Mouse (Mus musculus): ENCODE measurements around the gene Pigs. TPM values are rescaled to one million over a fixed set of nuclear protein-coding genes. Genes with fewer than 3 reads are reported as not detected.

The Pigs gene
- polyA plus RNA-seq, 1 experiment from 2014 or later = 88.9 TPM

DNA sequence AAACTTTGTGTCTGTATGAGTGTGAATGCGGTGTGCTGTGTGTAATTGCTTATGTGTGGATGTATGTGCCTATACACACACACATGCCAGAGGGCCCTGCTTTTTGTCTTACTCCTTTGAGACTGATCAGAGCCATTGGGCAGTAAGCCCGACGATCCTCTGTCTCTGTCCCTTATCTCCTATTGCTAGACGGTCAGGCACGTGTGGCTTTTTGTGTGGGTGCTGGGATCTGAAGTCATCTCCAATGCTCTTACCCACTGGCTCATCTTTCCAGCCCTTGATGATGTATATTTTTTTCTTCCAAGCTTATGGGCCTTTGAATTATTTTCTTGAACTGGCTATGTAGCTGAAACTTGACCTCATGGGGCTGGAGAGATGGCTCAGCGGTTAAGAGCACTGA is 26.7 kb downstream of the Pigs start:
- H3K9ac ChIP-seq = no peak overlapping the region
- ATAC-seq (ENCODE audit: low FRiP score, low read depth) = no peak
- H3K4me1 ChIP-seq = 0 out of 2 replicates have a peak, but pooled peaks cover 2% of the 10 kb centered on the region
- H3K4me2 ChIP-seq (replicated peaks) = no peak overlapping the region
- H3K36me3 ChIP-seq = no peaks in the 10 kb centered on the region
- H3K27me3 ChIP-seq = no peaks in the 10 kb centered on the region
- no peak overlapping the region for H3K27ac ChIP-seq
- H3K9me3 ChIP-seq = no peaks in the 10 kb centered on the region
- H3K4me3 ChIP-seq = no peak overlapping the region
- WGBS = 82% methylated on average over 6 of the region's 6 CpGs

DNA sequence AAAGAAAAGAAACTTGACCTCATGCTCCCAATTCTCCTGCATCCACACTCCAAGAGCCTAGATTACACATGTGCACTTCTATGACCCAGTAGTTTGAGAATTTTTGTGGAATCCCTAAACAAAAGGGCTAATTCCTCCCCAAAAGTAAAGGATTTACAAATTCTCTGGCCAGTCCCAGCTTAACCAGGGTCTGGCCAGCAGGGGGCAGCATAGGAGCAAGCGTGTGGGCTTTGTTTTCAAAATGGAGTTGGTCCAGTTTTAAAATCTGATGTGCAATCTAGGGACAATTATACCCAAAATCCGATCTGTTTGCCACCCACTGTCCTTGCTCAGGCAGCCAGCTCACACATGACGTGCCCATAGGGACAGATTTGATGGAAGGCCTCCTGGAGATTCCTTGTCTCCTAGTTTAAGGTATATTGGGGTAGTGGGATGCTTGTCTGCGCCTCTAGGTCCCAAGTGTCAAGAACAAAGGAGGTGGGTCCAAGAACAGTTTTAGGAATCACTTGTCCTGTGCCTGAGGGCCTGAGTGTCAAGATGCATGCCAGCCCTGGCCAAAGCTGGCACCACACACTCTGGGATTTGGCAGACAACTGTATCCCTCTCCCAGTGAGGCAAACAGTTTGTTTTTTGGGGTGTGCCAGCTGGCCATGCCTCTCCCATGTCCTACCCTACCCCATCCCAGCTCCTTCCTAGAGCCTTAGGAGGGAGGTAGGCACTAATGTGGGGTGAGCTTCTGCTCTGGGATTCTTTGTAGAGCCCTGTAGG is 27.4 kb downstream of the Pigs start:
- Histone ChIP-seq H3K9ac (no peak overlapping the region), H3K4me3 (no peak overlapping the region), H3K27me3 (no peaks in the 10 kb centered on the region), H3K36me3 (no peaks in the 10 kb centered on the region), H3K4me1 (0 out of 2 replicates have a peak, but pooled peaks cover 3% of the 10 kb centered on the region), H3K9me3 (no peaks in the 10 kb centered on the region), H3K27ac (no peak overlapping the region), H3K4me2 (replicated peaks) (no peak overlapping the region)
- 34% methylated on average over 4 of the region's 4 CpGs for WGBS
- no peak for ATAC-seq (ENCODE audit: low FRiP score, low read depth)

DNA sequence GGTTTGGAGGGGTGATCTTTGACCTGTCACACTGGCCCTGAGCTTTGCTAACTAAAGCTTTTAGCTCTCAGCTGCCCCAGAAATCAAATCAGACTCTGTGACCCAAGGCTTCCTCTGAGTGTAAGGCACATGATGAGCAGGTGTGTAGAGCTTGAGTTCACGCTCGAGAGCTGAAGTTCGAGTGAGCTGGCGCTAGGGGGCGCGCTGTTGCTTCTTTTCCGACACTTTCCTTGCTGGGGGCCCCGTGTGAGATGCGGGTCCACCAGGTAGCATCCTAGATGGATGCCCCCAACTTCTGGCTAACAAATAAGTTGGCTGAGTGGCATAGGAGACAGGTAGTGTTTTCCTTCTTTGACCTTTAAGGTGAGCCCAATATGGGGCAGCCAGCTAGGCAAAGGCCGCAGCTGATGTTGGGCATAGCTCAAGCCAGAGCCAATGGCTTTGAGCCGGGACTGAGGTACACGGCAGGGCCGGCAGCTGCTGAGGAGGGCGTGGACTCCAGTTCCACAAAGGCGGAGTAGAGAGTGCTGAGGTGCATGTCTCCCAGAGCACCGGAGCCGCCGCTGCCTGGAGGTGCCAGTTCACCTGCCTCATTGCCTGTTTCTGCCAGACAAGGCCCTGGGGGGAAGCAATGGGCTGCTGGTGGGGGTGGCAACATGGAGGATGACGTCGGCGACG is 30.3 kb downstream of the Pigs start:
- H3K27ac ChIP-seq = no peak overlapping the region
- H3K9ac ChIP-seq = no peak overlapping the region
- H3K4me1 ChIP-seq = peaks cover 9% of the 10 kb centered on the region
- H3K4me3 ChIP-seq = no peak overlapping the region
- 16% methylated on average over 22 of the region's 22 CpGs for WGBS
- no peaks in the 10 kb centered on the region for H3K27me3 ChIP-seq
- no peaks in the 10 kb centered on the region for H3K36me3 ChIP-seq
- no peaks in the 10 kb centered on the region for H3K9me3 ChIP-seq
- H3K4me2 ChIP-seq (replicated peaks) = no peak overlapping the region
- 0 out of 2 replicates have a peak, but pooled peaks have one; percentile 37 for ATAC-seq (ENCODE audit: low FRiP score, low read depth)

DNA sequence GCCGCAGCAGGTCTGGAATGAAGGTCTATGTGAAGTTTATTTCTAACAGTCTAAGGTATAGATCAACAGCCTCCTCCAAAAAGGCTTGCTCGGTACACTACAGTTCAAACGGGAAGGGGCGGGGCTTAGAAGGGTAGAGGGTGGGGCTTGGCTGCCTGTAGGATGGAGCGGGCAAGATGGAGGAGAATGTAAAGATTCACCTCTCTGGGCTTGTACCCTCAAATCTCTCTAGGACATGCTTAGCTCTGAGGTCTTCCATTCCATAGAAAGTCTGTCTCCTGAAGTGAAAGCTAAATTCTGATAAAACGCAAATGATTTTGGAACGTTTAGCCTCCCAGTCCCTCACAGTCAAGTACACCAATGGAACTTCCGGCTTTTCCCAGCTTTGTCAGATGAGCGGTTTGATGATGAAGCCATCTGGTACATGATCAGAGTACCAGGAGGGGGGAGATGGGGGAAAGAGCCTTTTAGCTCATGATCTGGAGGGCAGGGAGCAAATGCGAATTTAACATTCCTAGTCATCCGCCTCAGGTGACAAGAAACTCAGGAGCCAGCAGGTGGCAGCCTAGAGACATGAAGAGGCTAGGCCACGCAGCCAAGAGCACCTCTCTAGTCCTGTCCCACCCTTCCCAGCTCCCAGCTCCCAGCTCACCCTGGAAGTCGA is 32.0 kb downstream of the Pigs start:
- WGBS = 12% methylated on average over 13 of the region's 13 CpGs
- Histone ChIP-seq H3K27me3 (no peaks in the 10 kb centered on the region), H3K27ac (no peak overlapping the region), H3K4me1 (peaks cover 22% of the 10 kb centered on the region), H3K4me2 (replicated peaks) (peak overlapping the region; percentile 59), H3K9ac (no peak overlapping the region; the same call in 1 of the 2 replicates), H3K9me3 (no peaks in the 10 kb centered on the region), H3K4me3 (peak overlapping the region; percentile 39), H3K36me3 (no peaks in the 10 kb centered on the region)
- peak; percentile 80; the same call in 1 of the 2 replicates for ATAC-seq (ENCODE audit: low FRiP score, low read depth)

DNA sequence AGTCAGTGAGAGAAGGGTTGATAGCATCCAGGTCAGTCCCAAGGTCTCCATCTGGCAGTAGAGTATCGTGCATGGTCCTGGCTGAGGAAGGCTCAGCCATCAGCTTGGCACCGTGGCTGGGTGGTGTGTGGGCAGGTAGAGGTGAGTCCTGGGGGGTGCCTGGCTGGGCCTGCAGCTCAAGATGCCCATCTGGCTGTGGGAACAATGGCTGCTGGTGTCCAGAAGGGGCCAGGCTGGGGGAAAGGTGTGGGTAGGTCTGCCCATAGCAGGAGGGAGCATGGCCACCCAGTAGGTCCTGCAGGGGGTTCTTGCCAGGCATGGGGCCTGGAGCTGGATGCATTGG is 32.5 kb downstream of the Pigs start:
- Histone ChIP-seq H3K9ac (no peak overlapping the region; the same call in 1 of the 2 replicates), H3K4me3 (no peak overlapping the region), H3K4me2 (replicated peaks) (peak overlapping the region; percentile 59), H3K4me1 (peaks cover 22% of the 10 kb centered on the region), H3K36me3 (no peaks in the 10 kb centered on the region), H3K27ac (no peak overlapping the region), H3K9me3 (no peaks in the 10 kb centered on the region), H3K27me3 (no peaks in the 10 kb centered on the region)
- ATAC-seq (ENCODE audit: low FRiP score, low read depth) = no peak
- 70% methylated on average over 2 of the region's 2 CpGs for WGBS

DNA sequence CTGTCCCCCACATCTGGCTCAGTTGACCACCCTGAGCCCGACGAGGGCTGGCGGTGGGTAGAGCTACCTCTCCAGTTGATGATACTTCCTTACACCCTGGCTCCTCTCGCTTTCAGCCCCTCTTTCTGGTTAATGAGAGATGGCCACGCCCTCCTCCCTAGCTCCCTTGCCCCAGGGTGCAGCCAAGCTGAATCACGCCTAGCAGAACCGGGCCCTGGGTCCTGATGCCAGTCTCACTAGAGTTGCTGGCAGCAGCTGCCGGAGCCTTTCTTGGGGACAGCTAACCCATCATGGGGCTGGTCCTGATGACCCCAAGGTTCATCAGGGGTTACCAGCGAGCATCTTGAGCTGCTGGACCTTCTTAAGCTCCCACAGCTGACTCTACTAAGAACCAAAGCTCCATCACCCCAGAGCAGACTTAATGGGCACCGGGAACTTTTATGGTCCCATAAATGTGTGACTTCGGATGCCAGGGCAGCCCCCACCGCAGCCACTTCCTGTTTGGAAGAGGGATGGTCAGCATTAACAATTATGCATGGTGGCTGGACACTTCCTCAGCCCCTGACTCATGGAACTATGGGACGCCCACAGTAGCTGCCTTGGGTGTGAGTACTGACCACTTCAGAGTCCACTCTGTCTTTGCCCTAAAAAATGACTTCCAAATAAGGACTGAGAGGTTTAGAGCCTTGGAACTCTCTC is 35.2 kb downstream of the Pigs start:
- H3K4me2 ChIP-seq (replicated peaks) = no peak overlapping the region
- H3K27me3 ChIP-seq = no peaks in the 10 kb centered on the region
- no peaks in the 10 kb centered on the region for H3K36me3 ChIP-seq
- H3K9ac ChIP-seq = no peak overlapping the region
- WGBS = 47% methylated on average over 13 of the region's 13 CpGs
- H3K4me3 ChIP-seq = no peak overlapping the region
- no peak for ATAC-seq (ENCODE audit: low FRiP score, low read depth)
- H3K27ac ChIP-seq = no peak overlapping the region
- H3K9me3 ChIP-seq = no peaks in the 10 kb centered on the region
- peaks cover 22% of the 10 kb centered on the region for H3K4me1 ChIP-seq

DNA sequence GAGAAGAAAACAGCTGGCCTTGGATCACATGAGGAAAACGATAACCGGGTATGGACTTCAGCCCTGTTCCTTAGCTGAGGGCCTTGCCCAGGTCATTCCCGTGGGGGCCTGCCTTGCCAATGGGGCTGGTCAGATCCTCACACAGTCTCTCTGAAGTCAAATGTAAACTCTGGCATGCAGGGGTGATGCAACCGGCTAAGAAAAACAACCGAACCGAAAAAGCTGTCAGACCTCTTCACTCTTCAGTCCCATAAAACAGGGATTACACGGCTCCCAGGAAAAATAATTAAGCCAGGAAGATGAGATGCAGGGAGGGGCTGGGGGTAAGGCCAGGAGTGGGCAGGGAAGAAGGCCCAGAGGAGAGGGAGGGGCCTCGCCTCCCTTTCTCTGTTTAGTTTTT is 35.9 kb downstream of the Pigs start:
- H3K4me1 ChIP-seq = peaks cover 22% of the 10 kb centered on the region
- H3K27ac ChIP-seq = no peak overlapping the region
- H3K4me2 ChIP-seq (replicated peaks) = no peak overlapping the region
- H3K9ac ChIP-seq = no peak overlapping the region
- no peak overlapping the region for H3K4me3 ChIP-seq
- H3K36me3 ChIP-seq = no peaks in the 10 kb centered on the region
- WGBS = 23% methylated on average over 8 of the region's 8 CpGs
- H3K27me3 ChIP-seq = no peaks in the 10 kb centered on the region
- ATAC-seq (ENCODE audit: low FRiP score, low read depth) = no peak
- no peaks in the 10 kb centered on the region for H3K9me3 ChIP-seq

DNA sequence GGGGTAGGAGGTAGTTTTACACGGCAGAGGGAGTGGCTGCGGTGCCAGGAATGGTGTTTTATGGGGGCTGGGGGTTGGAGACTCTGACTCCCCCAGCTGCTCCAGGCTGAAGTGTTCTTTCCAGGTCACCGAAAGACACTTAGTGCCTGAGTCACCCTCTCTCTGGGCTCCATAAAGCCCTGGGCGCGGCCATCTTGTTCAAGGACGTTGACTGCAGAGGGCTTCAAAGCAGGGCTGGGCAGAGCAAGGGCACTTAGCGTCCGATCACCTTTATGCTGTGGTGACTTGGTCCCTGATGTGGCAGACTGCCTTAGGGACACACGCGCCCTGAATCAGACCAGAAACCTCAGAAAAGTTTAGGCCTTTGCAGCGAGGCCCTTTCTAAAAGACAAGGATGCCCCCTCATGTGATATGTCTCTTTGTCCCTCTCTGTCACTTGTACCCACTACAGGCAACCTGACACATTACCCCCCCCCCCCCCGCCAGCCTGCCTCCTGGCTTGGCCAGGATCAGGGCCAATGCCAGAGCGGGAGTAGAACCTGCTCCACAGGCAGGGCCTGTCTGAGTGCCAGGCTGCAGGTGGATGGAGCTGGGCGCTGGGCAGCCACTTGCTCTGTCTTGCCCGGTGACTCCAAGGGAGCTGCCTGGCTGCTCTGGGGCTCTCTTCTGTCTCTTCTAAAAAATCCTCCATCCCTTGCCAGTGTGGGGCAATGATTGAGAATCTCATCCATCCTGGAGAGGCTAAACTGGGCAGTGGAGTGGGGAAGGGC is 39.4 kb downstream of the Pigs start:
- no peak overlapping the region for H3K27ac ChIP-seq
- H3K9me3 ChIP-seq = no peaks in the 10 kb centered on the region
- 83% methylated on average over 15 of the region's 15 CpGs for WGBS
- no peaks in the 10 kb centered on the region for H3K36me3 ChIP-seq
- H3K4me1 ChIP-seq = peaks cover 19% of the 10 kb centered on the region
- H3K27me3 ChIP-seq = no peaks in the 10 kb centered on the region
- ATAC-seq (ENCODE audit: low FRiP score, low read depth) = no peak
- no peak overlapping the region for H3K4me3 ChIP-seq
- no peak overlapping the region for H3K9ac ChIP-seq
- H3K4me2 ChIP-seq (replicated peaks) = no peak overlapping the region

DNA sequence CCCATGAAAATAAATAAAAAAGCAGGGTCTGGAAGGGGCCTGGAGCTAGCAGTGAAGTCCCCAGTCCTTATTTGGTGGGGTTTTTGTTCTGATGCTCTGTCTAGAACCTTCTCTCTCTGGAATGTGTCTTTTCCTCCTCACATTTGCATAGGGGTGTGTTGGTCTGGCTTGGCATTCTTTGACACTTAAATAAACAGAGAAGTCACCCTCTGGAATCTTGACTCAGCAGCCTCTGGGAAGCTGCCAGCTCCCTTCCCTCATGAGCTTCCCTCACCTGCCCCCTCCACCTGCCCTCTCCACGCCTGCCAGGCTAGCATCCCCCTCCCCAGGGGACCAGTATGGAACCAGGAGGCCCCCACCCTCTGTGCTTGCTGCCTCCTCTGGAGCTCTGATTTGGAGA is 42.2 kb downstream of the Pigs start:
- WGBS = 45% methylated on average over 1 of the region's 1 CpGs

DNA sequence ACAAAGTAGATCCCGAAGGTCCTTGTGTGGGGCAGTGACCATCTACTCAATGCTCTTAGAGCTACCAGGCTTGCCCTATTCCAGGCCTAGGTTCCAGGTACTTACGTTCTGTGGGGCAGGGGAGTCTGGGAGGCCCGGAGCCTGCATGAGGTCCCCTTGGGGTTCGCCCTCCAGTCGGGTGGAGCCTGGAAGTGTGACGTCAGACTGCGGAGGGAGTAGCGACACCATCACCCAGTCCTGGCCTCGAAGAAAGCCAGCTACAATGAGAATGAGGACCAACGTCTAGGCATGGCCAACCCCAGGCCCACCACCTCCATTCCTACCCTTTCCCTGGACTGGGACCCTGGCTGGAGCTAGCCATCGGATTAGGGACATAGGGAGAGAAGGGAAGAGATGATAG is 43.5 kb downstream of the Pigs start:
- ATAC-seq (ENCODE audit: low FRiP score, low read depth) = no peak
- Histone ChIP-seq H3K9ac (no peak overlapping the region), H3K27ac (no peak overlapping the region), H3K36me3 (no peaks in the 10 kb centered on the region), H3K27me3 (no peaks in the 10 kb centered on the region), H3K4me1 (peaks cover 16% of the 10 kb centered on the region), H3K4me2 (replicated peaks) (no peak overlapping the region), H3K4me3 (no peak overlapping the region), H3K9me3 (no peaks in the 10 kb centered on the region)
- 91% methylated on average over 11 of the region's 11 CpGs for WGBS

More for the DNA sequence above, 42.2 kb downstream of the Pigs start:
- no peaks in the 10 kb centered on the region for H3K27me3 ChIP-seq
- no peaks in the 10 kb centered on the region for H3K36me3 ChIP-seq
- no peak overlapping the region for H3K4me2 ChIP-seq (replicated peaks)
- no peak overlapping the region for H3K4me3 ChIP-seq
- no peak for ATAC-seq (ENCODE audit: low FRiP score, low read depth)
- H3K27ac ChIP-seq = no peak overlapping the region
- no peak overlapping the region for H3K9ac ChIP-seq
- peaks cover 15% of the 10 kb centered on the region for H3K4me1 ChIP-seq
- H3K9me3 ChIP-seq = no peaks in the 10 kb centered on the region

DNA sequence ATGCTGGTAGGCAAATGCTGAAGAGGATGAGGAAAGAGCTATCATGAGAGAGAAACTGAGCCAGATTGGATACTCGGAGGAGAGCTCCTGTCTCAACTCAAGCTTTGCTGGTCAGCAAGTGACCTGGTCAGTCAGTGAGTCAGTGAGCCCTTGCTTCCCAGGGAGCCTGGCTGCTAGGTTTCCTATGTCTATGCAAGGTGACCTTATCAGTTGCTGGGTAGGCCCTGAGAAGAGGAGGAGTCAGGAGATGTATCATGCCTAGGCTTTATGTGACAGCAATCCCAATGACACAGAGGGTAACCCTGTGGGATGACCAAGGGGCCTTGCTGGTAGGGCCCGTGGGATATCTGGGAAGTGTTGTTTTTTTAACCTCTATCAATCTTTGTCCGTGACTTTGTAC is 44.0 kb downstream of the Pigs start:
- no peak overlapping the region for H3K4me2 ChIP-seq (replicated peaks)
- H3K36me3 ChIP-seq = no peaks in the 10 kb centered on the region
- H3K4me1 ChIP-seq = peaks cover 21% of the 10 kb centered on the region
- ATAC-seq (ENCODE audit: low FRiP score, low read depth) = no peak
- no peak overlapping the region for H3K27ac ChIP-seq
- no peak overlapping the region for H3K4me3 ChIP-seq
- H3K9ac ChIP-seq = no peak overlapping the region
- no peaks in the 10 kb centered on the region for H3K27me3 ChIP-seq
- H3K9me3 ChIP-seq = no peaks in the 10 kb centered on the region
- WGBS = 81% methylated on average over 3 of the region's 3 CpGs

All from limb, embryonic 13.5 days (tissue).